Mouse (Mus musculus) forebrain, embryonic 16.5 days (tissue): ENCODE measurements around the gene Kdm5a. TPM values are rescaled to one million over a fixed set of nuclear protein-coding genes. Genes with fewer than 3 reads are reported as not detected.

Source experiments
- ATAC-seq: fragments of 200-750 bp; cut with Nextera tagmentation; 2 replicates; pipeline ENCODE4 v1.8.0; 2017; ENCODE audit warnings: mild to moderate bottlenecking, moderate library complexity
- H3K27ac ChIP-seq: fragments of 300-500 bp; sonication (generic); 2 replicates; pipeline ENCODE4 v1.5.1; 2014; ENCODE audit warnings: low read length, control low read depth
- H3K27me3 ChIP-seq: fragments of 300-500 bp; sonication (generic); replicated peaks from 2 replicates; pipeline ENCODE4 v1.6.1; 2014; ENCODE audit warnings: low read length; ENCODE audit not compliant: control insufficient read depth, insufficient read depth
- H3K36me3 ChIP-seq: fragments of 300-500 bp; sonication (generic); 2 replicates; pipeline ENCODE4 v1.6.1; 2014; ENCODE audit not compliant: control insufficient read depth, insufficient read depth
- H3K4me1 ChIP-seq: fragments of 300-500 bp; sonication (generic); replicated peaks from 2 replicates; pipeline ENCODE4 v1.6.1; 2014; ENCODE audit warnings: low read length; ENCODE audit not compliant: control insufficient read depth, insufficient read depth
- H3K4me2 ChIP-seq: fragments of 300-500 bp; sonication (generic); 2 replicates; pipeline ENCODE4 v1.6.1; 2014; ENCODE audit warnings: mild to moderate bottlenecking, low read length, control low read depth
- H3K4me3 ChIP-seq: fragments of 300-500 bp; sonication (generic); replicated peaks from 2 replicates; pipeline ENCODE4 v1.5.1; 2014; ENCODE audit warnings: mild to moderate bottlenecking, low read length, control low read depth
- H3K9ac ChIP-seq: fragments of 300-500 bp; sonication (generic); replicated peaks from 2 replicates; pipeline ENCODE4 v1.6.1; 2014; ENCODE audit warnings: low read depth, low read length, control low read depth
- H3K9me3 ChIP-seq: fragments of 300-500 bp; sonication (generic); 2 replicates; pipeline ENCODE4 v1.6.1; 2016; ENCODE audit warnings: low read length; ENCODE audit not compliant: control insufficient read depth
- WGBS: fragments of 180-500 bp; shearing (Covaris S2); extraction: QIAGEN DNeasy Blood & Tissue Kit; methylation state at CpG from one replicate; pipeline ENCODE4 v1.1.7; 2014; 5-methylcytosine and 5-hydroxymethylcytosine counted together
- polyA plus RNA-seq: library from polyadenylated mRNA; unstranded; fragments of >200 nt; fragmentation: Nextera tagmentation; extraction: Ambion mirVana; gene quantifications from 2 replicates; pipeline ENCODE4 v1.2.1, GENCODE M21; 2015

Kdm5a gene
- polyA plus RNA-seq, 1 experiment from 2014 or later = 47.1 TPM

GRCm38 (mm10) chr6:120491064-120491463 is 127.1 kb downstream of the Kdm5a start:
- H3K4me2 ChIP-seq = peak overlapping the region; percentile 73
- H3K27me3 ChIP-seq = no peaks in the 10 kb centered on the region
- whole genome bisulfite sequencing = 33% methylated on average over 7 of the region's 7 CpGs
- H3K27ac ChIP-seq = no peak overlapping the region
- peaks cover 39% of the 10 kb centered on the region for H3K4me1 ChIP-seq
- peak overlapping the region; percentile 79 for H3K4me3 ChIP-seq
- ATAC-seq = no peak
- H3K9me3 ChIP-seq = no peaks in the 10 kb centered on the region
- no peaks in the 10 kb centered on the region for H3K36me3 ChIP-seq
- no peak overlapping the region for H3K9ac ChIP-seq

GRCm38 (mm10) chr6:120491862-120492498 is 128.1 kb downstream of the Kdm5a start:
- Histone ChIP-seq H3K9ac (peak overlapping the region; percentile 87), H3K9me3 (no peaks in the 10 kb centered on the region), H3K36me3 (no peaks in the 10 kb centered on the region), H3K4me3 (peak overlapping the region; percentile 79), H3K4me2 (peak overlapping the region; percentile 73), H3K27ac (no peak overlapping the region), H3K4me1 (peaks cover 39% of the 10 kb centered on the region), H3K27me3 (no peaks in the 10 kb centered on the region)
- no peak for ATAC-seq
- WGBS = 12% methylated on average over 20 of the region's 22 CpGs

- Histone ChIP-seq H3K4me3 (peak overlapping the region; percentile 79), H3K4me1 (peaks cover 39% of the 10 kb centered on the region), H3K4me2 (peak overlapping the region; percentile 73), H3K9ac (peak overlapping the region; percentile 87), H3K27ac (peak overlapping the region; percentile 93), H3K9me3 (no peaks in the 10 kb centered on the region), H3K36me3 (no peaks in the 10 kb centered on the region), H3K27me3 (no peaks in the 10 kb centered on the region)
- under 1% methylated on average over 95 of the region's 95 CpGs for WGBS
- ATAC-seq = peak; percentile 5
Observed at GRCm38 (mm10) chr6:120492499-120493373, 128.8 kb downstream of the Kdm5a start.

GRCm38 (mm10) chr6:120493374-120494181 is 129.7 kb downstream of the Kdm5a start, which contains the start of gene Tmem121b:
Gene Tmem121b (minus strand): TSS chr6:120493807.
- H3K27me3 ChIP-seq = no peaks in the 10 kb centered on the region
- peak within 1 kb of the TSS; percentile 93 for H3K27ac ChIP-seq
- H3K36me3 ChIP-seq = no peaks in the 10 kb centered on the region
- peak within 1 kb of the TSS; percentile 79 for H3K4me3 ChIP-seq
- H3K4me1 ChIP-seq = peaks cover 39% of the 10 kb centered on the region
- peak within 1 kb of the TSS; percentile 73 for H3K4me2 ChIP-seq
- peak; percentile 91 for ATAC-seq
- no peaks in the 10 kb centered on the region for H3K9me3 ChIP-seq
- WGBS = under 1% methylated on average over 60 of the region's 84 CpGs
- H3K9ac ChIP-seq = peak within 1 kb of the TSS; percentile 87

Other genes with a start within 250 kb of the Kdm5a start
- gene D330020A13Rik, start 69.8 kb upstream of the Kdm5a start, polyA plus RNA-seq = not detected in 2 replicates
- gene B4galnt3, start 69.6 kb upstream of the Kdm5a start, polyA plus RNA-seq = 0.17 and 0.24 TPM in 2 replicates
- gene Ccdc77, start 250 bp downstream of the Kdm5a start, polyA plus RNA-seq = 13.3 and 13.7 TPM in 2 replicates
- 4.6 and 5.3 TPM in 2 replicates for gene Il17ra, start 99.1 kb downstream of the Kdm5a start, polyA plus RNA-seq
- gene Tmem121b, start 129.7 kb downstream of the Kdm5a start, polyA plus RNA-seq = 3.3 and 3.5 TPM in 2 replicates
- gene Hdhd5, start 167.2 kb downstream of the Kdm5a start, polyA plus RNA-seq = 15.3 and 16.4 TPM in 2 replicates